Mouse (Mus musculus): ENCODE measurements at regions not wholly inside any gene's neighbourhood (a gene's known extent, or its start where the extent isn't known, plus 50 kb on each side); places are given as distances from the start of the nearest gene placed in this dataset.
A peak's percentile ranks its signal among the peaks of the same experiment; 100 is the strongest.

DNA sequence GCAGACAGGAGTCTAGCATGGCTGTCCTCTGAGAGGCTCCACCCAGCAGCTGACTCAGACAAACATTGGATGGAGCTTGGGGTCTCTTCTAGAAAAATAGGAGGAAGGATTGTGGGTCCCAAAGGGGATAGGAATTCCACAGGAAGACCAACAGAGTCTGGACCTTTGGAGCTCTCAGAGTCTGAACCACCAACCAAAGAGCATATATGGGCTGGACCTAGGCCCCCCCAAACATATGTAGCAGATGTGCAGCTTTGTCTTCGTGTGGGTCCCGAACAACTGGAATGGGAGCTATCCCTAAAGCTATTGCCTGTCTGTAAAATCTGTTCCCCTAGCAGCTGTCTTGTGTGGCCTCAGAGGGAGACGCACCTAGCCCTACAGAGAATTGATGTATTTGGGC is 50.1 kb upstream of the Cpm start:
- no peak for DNase-seq

DNA sequence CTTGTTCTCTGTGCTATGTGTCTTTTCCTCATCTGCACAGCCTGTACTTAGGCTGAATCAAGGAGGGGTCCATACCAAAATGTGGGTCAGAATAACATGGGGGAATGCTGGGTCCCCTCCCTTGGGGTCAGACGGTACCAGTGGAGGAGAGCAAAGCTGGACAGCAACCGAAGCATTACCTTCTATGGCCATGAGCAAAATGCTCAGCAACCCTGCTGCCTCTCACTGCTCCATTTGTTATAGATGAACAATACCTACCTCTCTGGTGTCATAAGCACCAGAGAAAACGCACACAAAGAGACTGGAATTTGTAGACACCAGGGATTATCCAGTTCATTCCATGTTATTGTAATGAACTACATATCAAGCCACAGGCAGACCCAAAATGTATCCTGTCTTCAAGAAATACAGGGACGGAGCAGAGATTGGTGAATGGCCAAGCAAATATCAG is 50.6 kb upstream of the Cpm start:
- no peak for DNase-seq

DNA sequence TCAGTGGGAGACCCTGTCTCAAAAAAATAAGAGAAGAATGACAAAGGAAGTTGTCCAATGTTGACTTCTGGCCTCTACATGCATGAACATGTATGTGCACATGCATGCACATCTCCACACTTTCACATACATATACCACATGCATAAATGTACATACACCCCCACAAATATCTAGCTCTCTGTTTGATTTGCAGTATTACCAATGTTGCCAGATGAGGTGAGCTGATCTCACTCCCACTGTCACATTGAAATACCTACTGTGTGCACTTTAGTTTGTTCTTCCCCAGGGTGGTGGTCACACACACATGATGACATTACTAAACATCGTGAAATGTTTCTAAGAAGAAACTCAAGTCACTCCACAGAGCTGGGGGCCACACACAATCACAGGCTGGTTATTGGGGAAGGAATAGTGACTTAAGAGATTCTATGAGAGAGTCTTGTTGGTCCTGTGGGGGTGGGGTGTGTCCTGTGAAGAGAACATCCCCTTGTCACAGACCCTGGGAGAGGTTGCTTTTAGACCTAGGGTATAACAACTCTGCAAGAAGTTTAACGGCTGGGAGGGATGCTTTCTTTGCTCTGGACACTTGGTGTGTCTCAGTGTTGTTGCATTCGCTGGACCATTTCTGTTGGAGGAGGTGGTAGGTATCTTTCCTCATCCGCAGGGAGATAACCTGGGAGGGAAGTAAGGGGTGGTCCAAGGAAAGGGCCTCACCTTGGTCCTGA is 51.2 kb upstream of the Cpm start:
- DNase-seq = no peak

DNA sequence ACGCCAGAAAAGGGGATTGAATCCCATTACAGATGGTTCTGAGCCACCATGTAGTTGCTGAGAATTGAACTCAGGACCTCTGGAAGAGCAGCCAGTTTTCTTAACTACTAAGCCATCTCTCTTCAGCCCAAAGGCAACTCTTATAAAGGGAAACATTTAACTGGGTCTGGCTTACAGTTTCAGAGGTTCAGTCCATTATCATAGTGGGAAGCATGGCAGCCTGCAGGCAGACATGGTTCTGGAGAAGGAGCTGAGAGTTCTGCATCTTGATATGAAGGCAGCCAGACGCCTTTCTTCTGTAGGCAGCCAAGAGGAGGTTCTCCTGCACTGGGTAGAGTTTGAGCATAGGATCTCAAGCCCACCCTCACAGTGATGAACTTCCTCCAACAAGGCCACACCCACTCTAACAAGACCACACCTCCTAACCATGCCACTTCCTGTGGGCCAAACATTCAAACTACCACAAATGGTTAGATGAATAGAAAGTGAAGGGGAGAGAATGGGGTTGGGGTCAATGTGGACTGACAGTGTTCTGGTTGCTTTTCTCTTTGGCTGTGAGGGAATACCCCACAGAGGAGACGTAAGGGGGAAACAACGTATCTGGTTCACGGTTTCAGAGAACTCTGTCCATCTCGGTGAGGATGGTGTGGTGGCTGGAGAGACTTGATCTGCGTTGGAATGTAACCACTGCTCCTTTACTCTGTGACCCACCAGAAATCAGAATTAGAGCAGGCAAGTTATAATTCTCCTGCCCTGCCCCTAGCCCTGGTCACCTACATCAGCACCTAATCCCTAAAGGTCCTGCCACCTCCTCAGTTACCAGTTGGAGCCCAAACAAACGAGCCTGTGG is 52.2 kb upstream of the Cpm start:
- no peak for DNase-seq

DNA sequence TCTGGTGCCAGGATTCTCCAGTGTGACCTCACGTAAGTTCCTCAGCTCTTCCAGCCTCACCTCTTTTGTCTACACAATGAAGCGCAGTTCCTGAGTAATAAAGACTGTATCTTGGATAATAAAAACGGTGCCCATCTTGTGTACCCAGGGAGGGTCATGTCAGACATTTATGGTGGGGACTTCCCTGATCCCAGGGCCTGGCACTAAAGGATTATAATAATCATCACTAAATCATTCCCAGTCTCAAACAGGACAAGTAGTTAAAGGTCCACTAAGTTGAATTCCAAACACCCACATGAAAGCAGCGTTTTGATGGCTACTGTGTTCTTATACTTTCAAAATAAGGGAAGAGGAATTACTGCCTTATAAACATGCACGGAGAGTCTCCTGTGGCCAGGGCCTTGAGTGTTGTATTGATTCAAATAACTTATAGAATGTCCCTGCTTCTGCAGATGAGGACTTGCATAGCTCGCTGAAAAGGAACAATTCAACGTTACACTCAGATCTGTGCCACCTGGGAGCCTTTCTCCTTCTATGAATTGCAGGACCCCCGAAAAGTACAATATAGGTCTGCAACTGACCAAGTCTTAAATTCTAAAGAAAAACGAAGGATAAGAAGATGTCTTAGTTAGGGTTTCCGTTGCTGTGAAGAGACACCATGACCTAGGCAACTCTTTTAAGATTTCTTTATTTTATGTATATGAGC is 53.0 kb upstream of the Cpm start:
- no peak for DNase-seq

DNA sequence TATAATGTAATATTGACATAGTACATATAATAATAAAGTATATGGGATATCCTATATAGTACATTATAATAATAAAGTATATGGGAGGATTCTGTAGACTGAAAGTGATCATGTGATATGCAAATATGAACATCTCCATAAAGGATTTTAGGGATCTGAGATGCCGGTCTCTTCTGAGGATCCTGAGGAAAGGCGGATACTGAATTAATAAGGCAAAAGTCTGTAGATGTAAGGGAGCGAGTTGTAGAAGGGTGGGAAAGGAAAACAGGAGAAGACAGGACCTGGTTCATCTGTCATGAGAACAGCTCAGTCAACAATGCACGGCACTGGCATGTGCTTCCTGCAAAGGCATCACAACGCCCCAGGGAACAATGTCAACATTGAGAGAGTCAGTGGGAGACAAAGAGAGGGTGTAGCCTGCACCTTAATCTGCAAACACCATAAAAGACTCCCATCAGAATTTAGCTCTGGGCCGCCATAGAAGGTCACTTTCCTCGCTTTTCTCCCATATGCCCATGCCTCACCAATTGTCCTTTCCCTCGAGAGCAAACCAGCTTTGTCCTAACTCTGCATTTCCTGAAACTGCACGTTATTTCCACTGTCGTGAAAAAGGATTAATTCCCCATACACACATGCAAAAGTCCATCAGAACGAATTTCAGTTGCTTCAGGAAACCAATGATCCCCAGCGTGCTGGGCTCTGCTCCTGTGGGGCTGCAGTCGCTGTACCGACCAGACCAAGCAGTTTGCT is 53.7 kb upstream of the Cpm start:
- no peak for DNase-seq

DNA sequence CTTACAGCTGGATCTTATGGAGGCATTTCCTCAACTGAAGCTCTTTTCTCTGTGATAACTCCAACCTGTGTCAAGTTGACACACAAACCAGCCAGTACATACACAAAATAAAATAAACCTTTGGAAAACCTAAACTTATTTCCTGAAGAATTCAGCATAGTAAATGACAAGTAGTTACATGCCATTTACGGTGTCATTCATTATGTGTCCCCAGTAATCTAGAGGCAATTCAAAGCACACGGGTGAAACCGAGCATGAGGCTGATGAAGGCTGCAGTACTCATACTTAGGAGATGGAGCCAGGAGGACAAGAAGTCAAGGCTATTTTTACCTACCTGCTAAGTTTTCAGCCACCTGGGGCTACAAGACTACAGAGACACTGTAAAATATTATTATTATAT is 54.4 kb upstream of the Cpm start:
- DNase-seq = no peak

DNA sequence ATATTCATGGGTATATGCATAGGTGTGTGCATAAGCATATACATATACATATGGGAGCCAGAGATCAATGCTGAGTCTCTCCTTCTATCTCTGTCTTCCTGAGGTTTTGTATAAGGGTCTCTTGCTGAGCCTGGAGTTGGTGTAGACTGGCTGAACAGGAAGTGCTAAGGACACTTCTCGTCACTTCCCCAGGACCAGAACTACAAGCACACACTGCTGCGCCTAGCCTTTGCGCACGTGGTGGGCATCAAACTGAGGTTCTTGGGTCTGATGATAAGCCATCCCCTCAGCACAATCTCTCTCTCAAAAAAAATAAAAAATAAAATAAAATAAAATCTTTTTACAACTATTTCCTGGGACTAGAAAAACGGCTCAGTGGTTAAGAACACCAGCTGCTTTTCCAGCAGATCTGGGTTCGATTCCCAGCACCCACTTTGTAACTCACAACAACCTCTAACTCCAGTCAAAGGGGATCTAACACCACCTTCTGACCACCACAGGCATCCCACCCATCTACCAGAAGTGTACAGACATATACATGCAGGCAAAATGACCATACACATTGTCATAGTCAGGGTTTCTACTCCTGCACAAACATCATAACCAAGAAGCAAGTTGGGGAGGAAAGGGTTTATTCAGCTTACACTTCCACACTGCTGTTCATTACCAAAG is 55.1 kb upstream of the Cpm start:
- DNase-seq = no peak

DNA sequence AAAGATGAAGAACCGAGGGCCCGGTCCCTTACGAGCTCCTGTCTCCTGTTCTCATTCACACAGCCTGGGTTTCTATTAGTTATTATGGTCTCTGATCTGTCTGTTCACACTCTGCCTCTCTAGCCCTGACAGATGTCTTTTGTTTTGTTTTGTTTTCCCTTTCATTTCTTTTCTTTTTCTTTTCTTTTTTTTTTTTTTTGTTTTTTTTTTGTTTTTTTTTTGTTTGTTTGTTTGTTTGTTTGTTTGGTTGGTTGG is 55.8 kb upstream of the Cpm start:
- DNase-seq = no peak

DNA sequence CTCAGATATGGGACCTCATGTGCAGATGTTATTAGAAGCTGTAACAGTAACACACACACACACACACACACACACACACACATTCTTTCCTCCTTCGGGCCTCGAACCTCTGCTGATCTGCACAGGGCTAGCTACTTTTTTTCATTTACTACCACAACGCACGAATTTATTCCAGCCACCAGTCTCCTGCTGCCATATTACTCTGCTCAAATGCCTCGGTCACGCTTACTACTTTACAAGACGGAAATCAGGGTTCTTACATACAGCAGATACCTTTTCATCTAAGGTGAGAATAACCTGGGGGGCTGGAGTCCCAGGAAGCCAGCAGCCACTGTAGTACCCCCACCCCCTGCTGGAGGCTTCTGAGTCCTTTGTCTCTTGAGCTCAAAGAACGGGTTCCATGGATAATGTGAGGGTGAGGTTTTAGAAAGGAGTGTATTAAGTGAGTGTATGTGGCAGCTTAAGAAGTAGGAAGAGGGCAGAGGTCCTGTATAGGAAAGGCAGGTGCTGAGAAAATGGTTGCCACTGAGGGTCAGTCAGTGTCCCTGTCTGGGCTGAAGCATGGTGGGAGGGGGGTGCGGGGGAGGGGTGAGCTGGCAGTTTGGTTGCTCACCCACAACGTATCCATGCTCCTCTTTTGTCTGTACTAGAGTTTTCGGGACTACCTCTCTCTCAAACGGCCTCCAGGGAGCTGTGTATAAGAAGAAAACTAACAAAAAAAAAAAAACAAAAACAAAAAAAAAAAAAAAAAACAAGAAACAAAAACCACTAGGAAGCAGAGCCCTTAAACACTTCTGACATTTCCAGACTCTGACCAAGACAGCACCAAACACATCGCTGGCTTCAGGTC is 56.3 kb upstream of the Cpm start:
- no peak for DNase-seq

DNA sequence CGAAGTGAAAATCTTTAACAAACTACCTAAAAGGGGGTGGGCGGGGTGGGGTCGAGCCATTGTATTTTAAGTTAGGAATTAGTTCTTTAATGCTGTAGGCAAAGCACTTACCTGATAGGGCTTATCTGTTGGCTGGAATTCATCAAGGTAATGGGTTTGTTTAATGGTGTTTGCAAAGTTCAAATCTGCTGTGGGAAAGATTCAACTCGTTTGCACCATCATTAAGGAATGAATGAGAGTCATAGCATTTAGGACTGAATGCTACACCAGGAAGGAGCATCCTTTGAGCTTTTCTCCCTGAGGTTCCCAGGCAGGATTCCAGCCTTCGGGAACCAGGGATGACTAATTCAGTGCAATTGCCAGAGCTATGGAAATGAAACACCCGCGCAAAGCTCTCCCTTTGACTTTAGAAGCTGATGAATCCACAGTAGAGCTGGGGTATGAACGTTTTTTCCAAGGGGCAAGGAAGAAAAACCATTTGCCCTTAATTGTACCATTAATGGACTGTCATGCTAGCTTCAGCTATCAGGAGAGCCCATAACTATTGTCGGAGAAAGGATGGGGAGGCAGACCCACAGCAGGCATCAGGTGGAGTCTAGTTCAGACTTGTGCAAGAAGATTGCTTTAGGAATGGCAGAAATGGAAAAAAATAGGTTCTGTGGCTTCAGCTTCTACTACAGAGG is 57.3 kb upstream of the Cpm start:
- DNase-seq = no peak

DNA sequence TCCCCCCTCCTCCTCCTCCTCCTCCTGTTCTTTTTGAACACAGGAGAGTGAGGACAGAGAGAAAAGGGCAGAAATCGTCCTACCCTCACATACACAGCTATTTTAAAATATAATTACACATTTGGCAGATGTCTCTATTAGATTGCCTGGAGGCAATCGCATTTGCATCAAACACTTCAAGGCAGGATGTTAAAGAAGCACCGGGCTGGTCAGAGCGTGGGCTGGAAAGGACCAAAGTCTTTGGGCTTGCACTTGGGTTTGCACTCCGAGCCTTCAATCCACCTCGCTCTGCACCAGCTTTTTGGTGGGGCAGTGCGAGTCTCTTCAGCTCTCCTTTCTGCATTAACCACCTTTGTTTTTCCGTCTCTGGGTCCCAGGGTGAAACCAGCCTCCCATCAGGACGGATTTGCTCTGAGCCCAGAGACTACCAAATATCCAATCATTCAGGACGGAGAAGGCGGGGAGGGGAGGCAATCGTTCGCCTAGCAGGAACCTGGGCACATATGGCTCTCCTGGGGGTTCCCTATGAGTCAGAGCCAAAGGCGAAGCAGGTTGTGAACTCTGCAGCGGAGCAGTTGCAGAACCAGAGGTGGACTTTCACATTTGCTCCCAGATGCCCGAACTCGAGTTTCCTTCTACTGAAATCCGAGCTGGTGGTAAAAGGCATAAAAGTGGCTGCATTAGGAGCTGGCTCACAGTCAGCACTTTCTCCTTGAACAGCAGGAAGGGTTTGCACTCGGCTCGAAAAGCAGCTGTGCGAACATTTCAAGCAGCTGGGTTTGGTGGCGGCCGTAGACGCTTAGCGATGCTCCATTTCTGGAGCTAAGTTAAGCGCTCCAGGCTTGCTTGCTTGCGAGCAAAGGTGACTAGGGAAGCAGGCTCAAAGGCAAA is 58.1 kb upstream of the Cpm start:
- peak; percentile 49 for DNase-seq

DNA sequence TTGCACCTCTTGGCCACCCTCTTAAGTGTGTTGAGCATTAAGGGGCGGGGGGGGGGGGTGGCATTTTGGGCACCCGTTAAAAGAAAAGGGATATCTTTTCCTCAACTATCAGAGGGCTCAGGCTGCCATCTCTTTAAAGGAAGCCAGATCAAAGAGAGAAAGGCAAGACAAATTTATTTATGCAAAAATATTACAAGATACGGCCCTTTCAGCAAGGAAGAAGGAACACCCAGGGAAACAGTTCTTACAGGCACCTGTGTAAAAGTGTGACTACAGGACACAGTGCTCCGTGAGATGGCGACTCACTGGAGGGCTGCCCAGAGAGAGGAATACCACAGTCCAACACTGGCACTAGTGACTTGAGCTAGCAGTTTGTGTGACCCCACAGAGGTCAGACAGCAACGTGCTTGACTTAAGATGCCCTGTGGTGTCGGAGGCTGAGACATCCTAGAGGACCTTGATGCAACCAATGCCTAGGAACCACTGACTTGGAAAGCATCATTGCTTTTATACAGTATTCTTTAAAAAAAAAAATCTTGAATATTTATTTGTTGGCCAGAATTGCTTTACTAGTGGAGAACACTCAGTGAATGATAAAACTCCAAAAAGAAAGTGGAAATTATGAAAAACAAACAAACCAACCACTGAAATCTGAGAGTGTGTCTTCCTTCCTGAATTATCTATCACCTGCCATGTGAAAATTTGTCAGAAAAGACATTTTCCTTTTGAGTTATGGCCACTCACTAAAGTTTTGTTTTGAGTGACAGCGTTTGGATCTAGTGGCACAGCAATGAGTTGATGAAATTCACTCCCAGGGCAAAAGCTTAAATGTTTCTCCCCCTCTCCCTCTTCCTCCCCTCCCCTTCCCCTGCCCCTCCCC is 59.0 kb upstream of the Cpm start:
- no peak for DNase-seq

DNA sequence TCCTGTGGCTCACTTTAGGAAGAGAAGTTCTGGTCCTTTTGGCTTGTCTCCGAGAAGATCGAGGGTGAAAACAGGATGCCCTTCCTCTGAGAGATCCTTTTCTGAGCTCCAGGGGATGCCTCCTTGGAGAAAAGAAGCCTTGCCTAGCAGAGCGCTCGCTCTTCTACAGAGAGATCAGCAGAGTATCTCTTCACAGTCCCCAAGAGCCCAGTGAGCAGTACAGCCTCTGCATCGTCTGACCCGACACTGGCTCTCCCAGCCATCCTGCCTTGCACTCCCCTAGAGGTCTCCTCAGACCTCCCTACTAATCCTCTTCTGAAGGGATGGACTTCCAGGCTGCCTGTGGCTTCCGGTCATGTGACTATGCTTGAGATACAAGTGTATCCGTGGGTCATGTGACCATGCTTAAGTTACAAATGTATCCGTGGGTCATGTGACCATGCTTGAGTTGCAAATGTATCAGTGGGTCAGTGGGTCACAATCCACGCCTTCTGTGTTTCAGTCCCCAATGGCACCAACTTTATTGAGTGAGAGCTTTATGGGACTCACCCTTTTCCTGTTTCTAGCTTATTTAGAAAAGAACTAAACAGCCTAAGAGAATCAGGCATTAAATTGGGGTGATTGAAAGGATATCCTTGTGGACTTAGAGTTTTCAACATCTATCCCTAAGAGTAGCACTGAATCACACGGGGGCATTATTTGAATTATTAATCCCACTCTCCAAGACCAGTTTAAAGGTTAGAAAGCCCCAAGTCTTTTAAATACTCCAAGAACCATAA is 59.8 kb upstream of the Cpm start:
- DNase-seq = no peak

DNA sequence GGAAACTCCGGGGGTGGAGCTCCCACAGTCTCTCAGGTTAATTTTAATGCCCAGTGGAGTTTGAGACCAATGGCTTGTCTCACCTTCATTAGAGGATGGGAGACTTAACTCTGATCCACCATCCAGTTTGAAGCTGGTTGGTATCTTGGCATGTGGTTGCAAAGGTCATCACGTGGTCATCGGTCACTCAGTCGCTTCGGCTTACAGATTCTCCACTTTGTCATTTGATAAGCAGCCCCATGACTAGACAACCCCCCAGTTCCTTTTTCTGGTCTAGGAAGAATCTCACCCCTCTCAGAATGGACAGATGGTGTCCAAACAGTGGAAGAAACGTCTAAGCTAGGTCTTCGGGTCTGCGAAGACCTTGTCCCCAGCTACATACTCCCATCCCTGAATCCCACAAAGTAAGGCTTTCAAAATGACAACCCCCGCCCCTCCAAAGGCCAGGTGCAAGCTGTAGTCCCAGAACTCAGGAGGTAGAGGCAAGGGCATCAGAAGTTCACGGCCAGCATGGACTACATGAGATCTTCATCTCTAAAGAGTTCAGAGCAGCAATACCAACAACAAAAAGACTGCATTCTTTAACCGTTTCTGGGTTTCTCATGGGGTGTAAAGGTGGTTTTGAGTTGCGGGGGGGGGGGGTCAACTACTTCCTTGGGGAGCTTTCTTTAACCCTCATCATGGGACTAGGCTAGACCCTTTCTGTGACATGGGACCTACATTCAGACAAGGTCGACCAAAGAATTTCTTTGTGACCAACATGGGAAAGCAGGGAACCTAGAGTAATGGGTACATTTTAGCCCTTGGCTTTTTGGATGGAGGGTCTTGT is 60.6 kb upstream of the Cpm start:
- DNase-seq = no peak

DNA sequence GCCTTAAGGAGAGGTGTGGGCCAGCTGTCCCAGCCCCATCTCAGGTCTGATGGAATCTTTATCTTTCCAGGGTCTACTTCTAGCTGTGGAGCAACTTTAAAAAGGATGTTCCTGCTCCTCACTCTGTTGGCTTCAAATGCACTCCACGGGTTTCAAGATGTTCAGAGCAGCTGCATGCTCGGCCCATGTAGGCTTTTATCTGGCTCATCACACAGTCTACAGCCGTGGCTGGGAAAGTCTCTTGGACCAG is 61.2 kb upstream of the Cpm start:
- no peak for DNase-seq

DNA sequence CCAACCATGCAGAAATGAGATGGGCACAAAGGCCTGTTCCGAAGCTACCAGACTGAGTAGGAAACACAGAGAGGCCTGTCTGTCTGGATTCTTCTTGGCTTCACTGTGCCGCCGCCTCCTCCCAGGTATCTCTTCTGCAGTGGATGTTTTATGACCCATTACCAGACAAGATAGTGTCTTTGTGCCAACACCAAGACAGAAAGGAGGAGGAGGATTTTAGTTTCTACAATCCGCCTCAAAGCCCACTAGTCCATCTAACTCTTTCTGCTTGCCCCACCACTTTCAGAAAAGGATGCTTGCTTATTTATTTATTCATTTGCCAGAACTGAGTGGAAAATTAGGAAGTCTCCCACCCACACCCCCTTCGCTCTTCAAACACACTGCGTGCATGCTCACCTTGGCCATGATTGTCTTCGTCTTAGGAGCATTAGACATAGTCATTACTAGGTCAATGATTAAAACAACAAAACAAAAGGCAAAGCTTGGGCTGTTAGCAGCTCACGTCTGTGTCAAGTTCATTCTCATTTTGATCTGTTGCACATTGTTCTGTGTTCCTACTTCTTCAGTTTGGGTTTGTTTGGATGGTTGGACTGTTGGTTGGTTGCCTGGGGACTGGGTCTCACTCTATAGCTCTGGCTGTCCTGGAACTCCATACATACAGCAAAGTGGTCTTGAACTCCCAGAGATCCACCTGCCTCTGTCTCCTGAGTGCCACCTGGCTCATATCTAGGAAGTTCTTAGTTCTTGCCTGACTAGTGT is 61.7 kb upstream of the Cpm start:
- DNase-seq = no peak

Data from retina, postnatal 1 day (tissue).